Mouse (Mus musculus): ENCODE results near the gene Dnpep.

Gene Dnpep

DNA sequence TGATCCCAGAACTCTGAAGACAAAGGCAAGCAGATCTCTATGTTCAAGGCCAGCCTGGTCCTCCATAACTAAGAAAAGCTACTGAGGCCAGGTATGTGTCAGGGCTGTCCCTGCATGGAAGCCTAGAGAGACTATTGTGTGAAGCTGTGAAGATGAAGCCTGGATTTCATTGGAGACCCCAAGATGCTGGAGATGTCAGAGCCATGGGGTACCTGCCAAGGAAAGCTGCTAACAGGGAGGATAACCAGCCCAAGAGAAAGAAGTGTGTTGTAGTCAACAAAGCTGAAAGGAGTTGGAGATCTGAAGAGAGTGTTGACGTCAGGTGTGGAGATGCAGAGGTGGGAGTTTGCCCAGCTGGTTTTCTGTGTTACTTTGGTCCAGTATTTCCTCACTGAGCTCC lies 13.5 kb upstream of the Dnpep start:
- no peak for DNase-seq (ENCODE audit: low spot score in 2 of 2)

DNA sequence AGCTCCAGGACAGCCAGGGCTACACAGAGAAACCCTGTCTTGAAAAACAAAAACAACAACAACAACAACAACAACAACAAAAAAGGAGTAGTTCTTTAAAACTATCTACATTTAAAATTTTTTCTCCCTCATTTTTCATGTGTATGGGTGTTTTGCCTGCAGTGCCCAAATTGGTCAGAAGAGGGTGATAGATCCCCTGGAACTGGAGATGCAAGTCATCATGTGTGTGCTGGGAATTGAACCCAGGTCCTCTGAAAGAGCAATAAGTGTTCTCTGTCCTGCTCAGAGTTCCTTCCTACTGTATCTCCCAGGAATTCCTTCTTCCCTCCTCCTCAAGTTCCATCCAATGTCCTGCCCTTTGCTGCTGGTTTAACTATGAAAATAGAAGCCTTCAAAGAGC lies 9.7 kb upstream of the Dnpep start:
- no peak for DNase-seq (ENCODE audit: low spot score in 2 of 2)

DNA sequence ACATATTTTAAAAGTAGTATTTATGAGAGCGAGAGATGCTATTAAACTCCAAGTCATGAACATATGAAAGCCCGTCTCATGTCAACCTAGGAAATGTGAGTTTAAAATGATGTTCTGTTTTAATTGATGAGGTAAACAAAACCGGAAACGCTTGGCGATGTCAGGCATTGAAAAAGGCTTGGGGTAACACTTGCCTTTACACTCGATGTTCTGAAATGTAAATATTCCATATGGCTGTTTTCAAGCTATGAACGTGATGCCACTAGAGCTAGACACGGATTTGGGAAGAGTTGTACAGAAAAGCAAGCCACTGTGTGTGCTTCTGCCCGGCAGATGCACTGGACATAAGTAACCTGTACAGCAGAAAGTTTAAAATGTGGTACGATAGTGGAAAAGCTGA lies 1.4 kb upstream of the Dnpep start:
- no peak for DNase-seq (ENCODE audit: low spot score in 2 of 2)

- DNase-seq (ENCODE audit: low spot score in 2 of 2), result no peak
Measured at GRCm38 (mm10) chr1:75318736-75319135, 946 bp upstream of the Dnpep start.

DNA sequence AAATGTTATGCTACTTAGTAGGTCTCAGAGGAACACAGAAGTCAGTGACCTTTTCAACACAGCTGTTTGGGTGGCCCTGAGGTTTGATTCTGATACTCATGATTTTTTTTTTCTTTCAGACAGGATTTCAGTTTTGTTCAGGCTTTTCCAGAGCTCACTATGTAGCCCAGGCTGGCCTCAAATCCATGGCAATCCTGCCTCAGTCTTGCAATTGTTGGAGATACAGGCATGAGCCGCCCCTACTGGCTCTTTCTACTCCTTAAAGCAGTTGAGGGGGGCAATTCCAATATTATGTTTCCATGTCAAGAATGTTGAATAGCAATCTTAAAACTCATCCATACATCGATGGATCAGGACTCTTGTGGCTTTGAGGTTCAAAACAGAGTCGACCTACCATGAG lies 511 bp upstream of the Dnpep start:
- DNase-seq (ENCODE audit: low spot score in 2 of 2), result no peak

DNA sequence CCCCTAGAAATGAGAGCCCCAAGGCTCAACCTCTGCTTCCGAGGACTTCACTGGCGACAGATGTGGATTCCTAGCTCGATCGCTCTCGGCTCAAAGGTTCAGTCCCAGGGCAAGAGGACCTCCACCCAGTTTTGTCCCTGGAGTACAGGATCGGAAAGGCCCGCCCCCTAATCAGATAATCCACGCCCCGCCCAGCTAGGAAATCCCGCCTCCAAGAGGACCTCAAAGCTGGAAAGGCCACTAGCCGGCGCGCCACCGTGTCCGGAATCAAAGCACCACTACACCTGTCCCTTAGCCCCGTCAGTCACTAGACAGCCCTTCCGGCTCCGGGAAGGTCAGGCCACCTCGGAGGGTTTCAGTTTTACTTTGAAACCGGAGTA lies 939 bp downstream of the Dnpep start:
- DNase-seq (ENCODE audit: low spot score in 2 of 2), result peak in 1 of 2 experiments; percentile 85

DNA sequence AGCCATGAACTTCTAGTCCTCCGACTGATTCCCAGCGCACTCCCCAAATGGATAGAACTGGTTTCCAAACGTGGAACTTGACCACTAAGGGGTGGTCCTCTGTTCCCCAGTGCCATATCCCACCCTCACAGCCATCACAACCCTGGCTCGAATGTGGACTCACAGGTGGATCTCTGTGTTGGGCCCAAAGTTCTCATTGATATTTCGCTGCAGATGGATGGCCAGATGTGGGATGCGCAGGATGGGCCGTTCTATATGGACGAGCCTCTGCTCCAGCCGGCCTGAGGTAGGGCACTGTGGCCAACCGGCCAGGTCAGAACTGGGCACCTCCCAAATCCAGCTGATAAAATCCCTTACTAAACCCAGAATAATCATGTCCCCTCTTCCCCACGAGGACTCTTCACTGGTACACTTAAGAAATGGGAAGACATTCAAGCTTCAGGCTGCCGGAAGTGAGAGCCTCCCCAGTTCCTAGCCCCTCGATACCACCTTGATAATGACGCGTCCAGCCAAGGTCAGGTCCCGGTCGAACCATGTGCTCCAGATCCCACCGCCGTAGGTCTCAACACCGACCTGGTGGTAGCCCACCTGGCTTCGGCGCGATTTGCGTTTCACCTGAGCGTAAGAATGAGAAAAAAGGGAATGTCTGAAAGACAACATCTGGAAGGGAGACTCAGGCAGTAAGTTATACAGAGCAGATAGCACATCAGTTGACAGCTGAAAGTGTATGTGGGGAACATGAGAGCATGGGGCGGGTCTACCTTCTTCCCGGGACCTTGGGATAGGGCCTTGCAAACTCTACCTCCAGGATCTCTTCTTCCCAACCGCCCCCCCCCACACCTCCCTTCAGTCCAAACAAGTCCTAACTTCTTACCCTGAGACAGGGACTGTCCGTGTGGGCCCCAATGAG lies 2.1 kb downstream of the Dnpep start:
- no peak for DNase-seq (ENCODE audit: low spot score in 2 of 2)

DNA sequence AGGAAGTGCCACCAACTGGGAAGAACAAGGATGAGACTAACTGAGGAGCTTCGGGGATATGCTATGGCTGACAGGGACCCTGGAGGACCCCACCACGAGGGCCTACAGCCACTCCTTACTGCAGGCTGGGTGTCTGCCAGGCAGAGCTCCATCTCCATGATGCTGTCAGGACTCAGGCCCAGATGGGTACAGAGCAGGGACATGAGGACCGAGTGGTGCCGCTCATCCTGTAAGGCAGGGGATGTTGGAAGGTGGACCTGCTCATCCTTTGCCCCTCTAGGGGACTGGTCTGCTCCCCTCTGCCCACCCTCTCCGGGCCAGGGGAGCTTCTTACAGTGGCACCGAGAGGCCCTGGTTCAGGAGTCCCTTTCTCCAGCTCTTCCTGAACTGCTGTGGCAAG lies 2.8 kb downstream of the Dnpep start:
- no peak for DNase-seq (ENCODE audit: low spot score in 2 of 2)

DNA sequence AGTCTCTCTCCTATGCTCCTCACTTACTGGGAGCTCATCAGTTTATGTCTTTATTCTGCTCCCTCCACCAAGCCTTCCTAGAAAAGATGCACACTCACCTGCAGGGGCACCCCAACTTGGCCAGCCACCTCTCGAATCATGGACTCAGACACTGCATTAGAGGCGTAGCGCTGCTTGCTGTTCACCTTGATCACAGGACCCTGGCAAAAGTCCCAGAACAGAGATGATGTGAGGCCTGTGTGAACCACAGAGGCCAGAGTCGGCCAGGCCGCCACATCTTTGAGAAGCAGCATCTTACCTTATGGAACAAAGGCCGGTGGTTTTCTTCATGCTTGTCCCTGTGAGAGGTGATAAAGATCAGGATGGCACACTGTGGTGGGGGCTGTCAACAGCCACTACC lies 6.1 kb downstream of the Dnpep start:
- no peak for DNase-seq (ENCODE audit: low spot score in 2 of 2)

- no peak for DNase-seq (ENCODE audit: low spot score in 2 of 2)
Measured at GRCm38 (mm10) chr1:75304662-75305061, 13.1 kb downstream of the Dnpep start.

- DNase-seq (ENCODE audit: low spot score in 2 of 2), result no peak
Measured at GRCm38 (mm10) chr1:75294294-75294693, 23.5 kb downstream of the Dnpep start.

DNA sequence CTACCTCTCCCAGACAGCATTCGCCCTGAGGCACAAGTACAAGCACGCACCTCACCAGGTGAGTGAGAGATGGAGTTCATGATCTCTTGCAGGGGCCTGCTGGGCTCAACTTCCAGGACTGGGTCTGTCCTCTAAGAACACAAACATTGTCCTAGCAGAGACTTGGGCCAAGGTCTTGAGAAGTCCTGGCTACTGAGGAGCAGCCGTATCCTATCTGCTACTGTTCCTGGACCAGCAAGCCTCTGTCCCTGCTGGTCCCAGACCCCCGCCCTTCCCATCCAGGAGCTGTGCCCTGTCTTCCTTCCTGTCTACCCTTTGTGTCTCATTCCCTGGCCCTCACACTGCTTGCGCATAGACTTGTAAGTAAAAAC lies 24.5 kb downstream of the Dnpep start:
- no peak for DNase-seq (ENCODE audit: low spot score in 2 of 2)

- no peak for DNase-seq (ENCODE audit: low spot score in 2 of 2)
Measured at GRCm38 (mm10) chr1:75292476-75293330, 25.1 kb downstream of the Dnpep start.

DNA sequence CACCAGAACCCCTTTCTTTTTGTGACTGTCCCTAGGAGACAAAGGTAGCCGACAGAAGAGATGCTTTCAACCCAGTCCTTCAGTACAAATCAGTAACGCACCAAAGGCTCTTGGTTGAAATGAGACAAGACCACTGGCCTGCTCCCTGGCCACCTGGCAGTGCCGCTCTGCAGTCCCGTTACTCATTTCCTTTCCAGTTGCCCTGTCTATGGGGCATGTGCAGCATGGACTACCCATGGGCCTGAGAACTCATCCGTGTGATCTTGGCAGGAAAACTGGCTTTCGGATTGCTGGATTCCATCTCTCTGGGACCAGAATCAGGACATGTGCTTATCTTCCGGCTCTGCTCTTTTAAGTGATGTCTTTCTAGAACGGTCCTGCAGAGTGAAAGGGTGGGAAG lies 26.5 kb downstream of the Dnpep start:
- no peak for DNase-seq (ENCODE audit: low spot score in 2 of 2)

- DNase-seq (ENCODE audit: low spot score in 2 of 2), result no peak
Measured at GRCm38 (mm10) chr1:75290582-75290981, 27.2 kb downstream of the Dnpep start.

- DNase-seq (ENCODE audit: low spot score in 2 of 2), result no peak
Measured at GRCm38 (mm10) chr1:75289888-75290431, 27.8 kb downstream of the Dnpep start.

DNA sequence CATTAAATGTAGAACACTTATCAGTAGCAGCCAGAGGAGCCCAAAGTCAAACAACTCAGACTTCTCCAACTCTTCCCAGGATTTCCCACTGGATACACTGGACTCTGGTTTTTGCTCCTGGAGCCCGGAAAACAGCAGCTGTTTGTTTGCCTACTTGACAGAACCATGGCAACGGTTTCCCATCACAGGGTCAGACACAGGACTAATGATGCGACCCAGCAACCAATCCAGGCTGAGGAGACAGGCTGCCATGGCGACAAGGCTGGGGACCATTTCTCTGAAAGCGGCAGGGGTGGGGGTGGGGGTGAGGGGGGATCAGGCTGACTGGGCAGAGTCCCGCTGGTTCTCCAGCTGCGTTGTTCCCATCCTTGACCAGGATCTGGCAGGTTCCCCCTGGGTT lies 28.4 kb downstream of the Dnpep start:
- no peak for DNase-seq (ENCODE audit: low spot score in 2 of 2)

DNA sequence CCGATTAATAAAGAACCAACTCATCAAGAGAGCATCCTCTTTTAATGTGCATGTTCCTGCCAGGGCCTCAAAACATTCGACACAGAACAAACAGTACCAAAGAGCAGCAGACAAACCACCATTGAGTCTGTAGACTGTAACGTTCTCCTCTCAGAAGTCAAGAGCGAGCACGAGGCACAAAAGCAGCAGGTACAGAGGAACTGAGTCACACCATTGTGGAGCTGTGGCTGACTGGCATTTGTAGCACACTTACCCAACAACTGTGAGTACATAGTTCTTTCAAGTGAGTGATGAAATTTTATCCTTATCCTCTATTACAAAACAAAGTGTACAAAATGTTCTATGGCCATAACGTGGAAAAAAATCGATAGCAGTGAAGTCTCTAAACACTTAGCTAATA lies 32.9 kb downstream of the Dnpep start:
- DNase-seq (ENCODE audit: low spot score in 2 of 2), result no peak

- DNase-seq (ENCODE audit: low spot score in 2 of 2), result no peak
Measured at GRCm38 (mm10) chr1:75283017-75283416, 34.8 kb downstream of the Dnpep start.

DNA sequence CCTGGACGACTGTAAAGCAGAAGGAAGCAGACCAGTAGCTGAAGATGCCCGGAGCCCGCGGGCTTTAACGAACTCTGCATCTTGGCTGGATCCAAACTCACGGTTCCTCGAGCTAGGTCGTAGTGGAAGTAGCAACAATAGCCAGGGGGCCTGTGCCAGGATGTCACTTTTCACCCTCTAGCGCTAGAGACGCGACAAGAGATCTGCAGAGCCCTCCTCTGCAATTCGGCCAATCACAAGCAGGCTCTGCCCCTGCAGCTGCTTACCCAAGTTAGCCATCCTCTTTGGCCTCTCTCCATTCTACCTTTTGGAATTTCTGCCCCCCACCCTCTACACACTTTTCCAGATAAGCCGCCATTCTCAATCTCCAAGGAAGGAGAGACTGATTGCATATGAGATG lies 39.6 kb downstream of the Dnpep start, which contains the start of gene Resp18:
TSS of gene Resp18 (minus strand) at position 188 of the 400 bp plus-strand sequence.
- DNase-seq (ENCODE audit: low spot score in 2 of 2), result no peak

GRCm38 (mm10) chr1:75277195-75278188 lies 40.3 kb downstream of the Dnpep start:
- DNase-seq (ENCODE audit: low spot score in 2 of 2), result peak; percentile 16 to 71
